Mouse (Mus musculus) stomach, postnatal 0 days (tissue): ENCODE results near the gene Klrg2.

Experiments
- CTCF ChIP-seq: IDR thresholded peaks from 2 replicates; pipeline ENCODE4 v1.5.1; 2016; ENCODE audit warnings: antibody characterized with exemption, low read depth, mild to moderate bottlenecking, moderate library complexity
- EP300 ChIP-seq: optimal IDR thresholded peaks from 2 replicates; pipeline ENCODE3; 2016; ENCODE audit warnings: antibody characterized with exemption

- TF ChIP-seq CTCF (no peak), EP300 (no peak)
These were observed 9.6 kb downstream of the Klrg2 start for GRCm38 (mm10) chr6:38627486-38627885.
